ENCODE assay signal across 32 mouse cellular contexts in genomic region chrX:77578172-77578571, GRCm38 (mm10).
DNase-seq lines count a peak whose midpoint lies in the region; ATAC-seq lines count a peak whose summit lies in the region.
"Had no signal": no experiment of that assay in that cellular context is flagged by ENCODE, and none has a peak within 500 bp of the region (broad histone marks: within the 10 kb centered on the region; RNA-seq: fewer than 3 reads in every experiment).

No protein-coding gene starts in this region.

- H3K27me3 ChIP-seq in liver, embryonic 11.5 days (replicated peaks; ENCODE audit: control insufficient read depth, insufficient read depth, low read length) = no peaks in the 10 kb centered on the region
- H3K27me3 ChIP-seq: CH12.LX; heart, embryonic 12.5 days; hindbrain, embryonic 15.5 days; kidney, embryonic 15.5 days; midbrain, embryonic 15.5 days; neural tube, embryonic 15.5 days had no signal

- 0 out of 2 replicates have a peak, but pooled peaks have one; percentile 51 for ATAC-seq in liver, embryonic 11.5 days (replicated peaks; ENCODE audit: low FRiP score)
- ATAC-seq: forebrain, embryonic 16.5 days; lung, postnatal 0 days; midbrain, embryonic 15.5 days had no signal

- no peaks in the 10 kb centered on the region for H3K36me3 ChIP-seq in liver, embryonic 11.5 days (ENCODE audit: control insufficient read depth, insufficient read depth, low read length)
- H3K36me3 ChIP-seq: heart, embryonic 12.5 days; hindbrain, embryonic 10.5 days; hindbrain, embryonic 15.5 days; kidney, embryonic 15.5 days; midbrain, embryonic 15.5 days; neural tube, embryonic 15.5 days had no signal

- H3K9me3 ChIP-seq in liver, embryonic 11.5 days (ENCODE audit: control insufficient read depth, low read length) = no peaks in the 10 kb centered on the region
- H3K9me3 ChIP-seq: heart, embryonic 12.5 days; hindbrain, embryonic 10.5 days; hindbrain, embryonic 15.5 days; kidney, embryonic 15.5 days; midbrain, embryonic 15.5 days; neural tube, embryonic 15.5 days had no signal

- H3K4me3 ChIP-seq in liver, embryonic 11.5 days (ENCODE audit: low read depth, low read length) = no peak overlapping the region
- H3K4me3 ChIP-seq: erythroblast, embryonic 14.5 days; heart, embryonic 12.5 days; hindbrain, embryonic 10.5 days; hindbrain, embryonic 15.5 days; kidney, embryonic 15.5 days; layer of hippocampus, adult 2 months; midbrain, embryonic 15.5 days; neural tube, embryonic 15.5 days had no signal

- H3K27ac ChIP-seq in liver, embryonic 11.5 days (ENCODE audit: low read depth, low read length) = no peak overlapping the region
- H3K27ac ChIP-seq: hindbrain, embryonic 10.5 days; hindbrain, embryonic 15.5 days; kidney, embryonic 15.5 days; layer of hippocampus, adult 2 months; midbrain, embryonic 15.5 days; neural tube, embryonic 15.5 days; stomach, postnatal 0 days had no signal

- H3K9ac ChIP-seq in liver, embryonic 11.5 days (ENCODE audit: low read depth, low read length) = no peak overlapping the region
- H3K9ac ChIP-seq: heart, embryonic 12.5 days; hindbrain, embryonic 15.5 days; kidney, embryonic 15.5 days; midbrain, embryonic 15.5 days; neural tube, embryonic 15.5 days had no signal

- peaks cover 3% of the 10 kb centered on the region for H3K4me1 ChIP-seq in liver, embryonic 11.5 days (replicated peaks; ENCODE audit: control insufficient read depth, insufficient read depth, low read length)
- H3K4me1 ChIP-seq: hindbrain, embryonic 10.5 days; hindbrain, embryonic 15.5 days; kidney, embryonic 15.5 days; midbrain, embryonic 15.5 days; neural tube, embryonic 15.5 days had no signal

- no peak overlapping the region for H3K4me2 ChIP-seq in liver, embryonic 11.5 days
- H3K4me2 ChIP-seq: heart, embryonic 12.5 days; hindbrain, embryonic 15.5 days; kidney, embryonic 15.5 days; midbrain, embryonic 15.5 days; neural tube, embryonic 15.5 days had no signal

- 55% methylated on average over 1 of the region's 1 CpGs for WGBS in liver, embryonic 11.5 days

- DNase-seq in liver, embryonic 11.5 days (ENCODE audit: low spot score) = no peak
- no peak for DNase-seq in liver
- DNase-seq in MEL-GATA-1-ER (ENCODE audit: extremely low read depth, low read depth) = peak; percentile 36
- peak; percentile 14 for DNase-seq in c-Kit-positive CD71-positive TER-119-positive erythroid progenitor cells, embryonic 14.5 days (ENCODE audit: low spot score)
- DNase-seq in cerebellum, postnatal 4 days (ENCODE audit: low spot score in 2 of 2) = no peak
- no peak for DNase-seq in adrenal gland, postnatal 36 days
- DNase-seq in gastrocnemius, adult 18-20 months (ENCODE audit: low spot score) = no peak
- DNase-seq: adrenal gland, postnatal 25 days; cerebellum, adult 11 months; cerebellum, adult 9-11 months; gastrocnemius, postnatal 14 days; heart, postnatal 14 days; kidney, adult 18-20 months; kidney, postnatal 25 days; lung, adult 18-20 months; lung, postnatal 4 days; retina, postnatal 1 day; right cerebral cortex, postnatal 25 days; thymus, adult 18-20 months; thymus, postnatal 25 days had no signal

Comparison
In these comparisons a context has a peak if more than half of its experiments do, and no peak if none do; other contexts are left out.
1. DNase-seq: peak in MEL-GATA-1-ER (single experiment) and c-Kit-positive CD71-positive TER-119-positive erythroid progenitor cells, embryonic 14.5 days (single experiment); none in liver, embryonic 11.5 days (single experiment), liver (single experiment), cerebellum, postnatal 4 days (0 of 2), adrenal gland, postnatal 36 days (0 of 2) and gastrocnemius, adult 18-20 months (single experiment).